Mouse (Mus musculus) CH12.LX (cell line): Measurements from ENCODE around the gene Cramp1l.
"Not testable (repeated sequence)": the region's sequence is repeated elsewhere in the genome, so short reads cannot be mapped to it uniquely, and the experiment has no call there.

Experiments
- CTCF ChIP-seq, 2 experiments: IDR thresholded peaks in 1 of 2; conservative IDR thresholded peaks in 1 of 2; 2 replicates each; pipeline ENCODE4 v1.5.1; 2011 to 2012; ENCODE audit warnings: low read depth in 2 of 2, low read length in 2 of 2, improper control_type of control experiment in 1 of 2, inconsistent platforms in 1 of 2, mild to moderate bottlenecking in 1 of 2, moderate library complexity in 1 of 2
- ELF1 ChIP-seq: IDR thresholded peaks from 2 replicates; pipeline ENCODE4 v1.6.1; 2014; ENCODE audit warnings: low read depth, mild to moderate bottlenecking, inconsistent platforms, low read length, improper control_type of control experiment
- MEF2A ChIP-seq: IDR thresholded peaks from 2 replicates; pipeline ENCODE4 v1.6.1; 2014; ENCODE audit warnings: low read depth, mild to moderate bottlenecking, inconsistent platforms, low read length, improper control_type of control experiment, borderline replicate concordance
- POLR2AphosphoS2 ChIP-seq: IDR thresholded peaks from 2 replicates; pipeline ENCODE4 v1.6.1; 2011; ENCODE audit warnings: low read depth, low read length, improper control_type of control experiment

GRCm38 (mm10) chr17:24943589-24943988 lies 72.0 kb downstream of the Cramp1l start:
- not testable (repeated sequence) for TF ChIP-seq CTCF (conservative IDR thresholded peaks at IDR 0.05 in 1 of 2, IDR thresholded peaks at IDR 0.05 in 1 of 2; ENCODE audit: low read depth in 2 of 2, low read length in 2 of 2); MEF2A; ELF1; POLR2AphosphoS2
